Mouse (Mus musculus): ENCODE measurements at regions not wholly inside any gene's neighbourhood (a gene's known extent, or its start where the extent isn't known, plus 50 kb on each side); places are given as distances from the start of the nearest gene placed in this dataset.

DNA sequence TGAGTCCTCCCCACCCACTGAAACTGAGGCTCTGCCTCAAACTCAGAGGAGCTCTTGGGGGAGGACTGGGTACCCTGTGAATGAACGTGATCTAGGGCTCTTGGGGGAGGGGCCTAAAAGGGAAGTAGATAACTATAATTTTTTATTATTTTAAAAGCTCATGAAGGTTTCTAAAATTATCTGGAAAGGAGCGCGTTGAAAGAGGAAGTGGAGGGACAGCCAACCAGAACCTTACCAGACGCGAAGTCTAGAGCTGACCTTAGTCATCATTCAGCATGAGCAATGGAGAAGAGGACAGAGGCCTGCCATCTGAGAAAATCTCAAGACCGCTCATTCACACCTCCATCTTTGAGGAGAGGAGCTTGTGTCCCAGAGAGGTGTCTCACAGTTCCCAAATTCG, 98.0 kb upstream of the Atxn1 start:
- H3K27me3 ChIP-seq (replicated peaks; ENCODE audit: control insufficient read depth, insufficient read depth, low read length): no peaks in the 10 kb centered on the region
- H3K9me3 ChIP-seq (ENCODE audit: control insufficient read depth, low read length): no peaks in the 10 kb centered on the region
- no peak for DNase-seq (ENCODE audit: low spot score)
- ATAC-seq (ENCODE audit: low read depth): no peak
- H3K9ac ChIP-seq (ENCODE audit: low read depth, low read length): no peak overlapping the region
- no peak overlapping the region for H3K27ac ChIP-seq (replicated peaks; ENCODE audit: low read depth, low read length)
- H3K36me3 ChIP-seq (ENCODE audit: control insufficient read depth, insufficient read depth, low read length): no peaks in the 10 kb centered on the region
- no peak overlapping the region for H3K4me2 ChIP-seq (ENCODE audit: low read depth, low read length)
- 92% methylated on average over 7 of the region's 7 CpGs for WGBS
- no peaks in the 10 kb centered on the region for H3K4me1 ChIP-seq (ENCODE audit: control insufficient read depth, insufficient read depth, low read length)
- H3K4me3 ChIP-seq (ENCODE audit: low read depth, low read length): no peak overlapping the region

DNA sequence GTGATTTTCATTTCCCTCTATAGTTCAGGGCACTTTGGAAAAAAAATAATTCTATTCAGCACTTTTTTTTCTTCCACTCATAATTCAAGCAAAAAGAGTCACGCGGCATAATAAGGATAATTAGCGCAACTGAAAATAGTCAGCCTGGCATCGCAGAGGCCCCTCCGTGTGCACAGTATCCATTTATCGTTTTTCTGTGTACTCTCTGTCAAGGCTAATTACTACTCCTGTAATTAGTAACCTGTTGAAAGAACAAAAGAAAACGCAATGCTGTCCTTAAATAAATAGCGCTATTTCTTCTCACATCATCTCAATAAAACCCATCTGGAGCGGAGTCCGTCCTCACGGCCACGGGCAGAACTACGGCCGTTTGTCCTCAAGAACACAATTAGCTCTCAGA, 95.1 kb upstream of the Atxn1 start:
- Histone ChIP-seq H3K4me1 (ENCODE audit: control insufficient read depth, insufficient read depth, low read length) (no peaks in the 10 kb centered on the region), H3K4me3 (ENCODE audit: low read depth, low read length) (no peak overlapping the region), H3K27ac (replicated peaks; ENCODE audit: low read depth, low read length) (no peak overlapping the region), H3K27me3 (replicated peaks; ENCODE audit: control insufficient read depth, insufficient read depth, low read length) (no peaks in the 10 kb centered on the region), H3K4me2 (ENCODE audit: low read depth, low read length) (no peak overlapping the region), H3K9ac (ENCODE audit: low read depth, low read length) (no peak overlapping the region), H3K9me3 (ENCODE audit: control insufficient read depth, low read length) (no peaks in the 10 kb centered on the region), H3K36me3 (ENCODE audit: control insufficient read depth, insufficient read depth, low read length) (no peaks in the 10 kb centered on the region)
- ATAC-seq (ENCODE audit: low read depth) (no peak), DNase-seq (ENCODE audit: low spot score) (no peak)
- WGBS: 85% methylated on average over 14 of the region's 14 CpGs

DNA sequence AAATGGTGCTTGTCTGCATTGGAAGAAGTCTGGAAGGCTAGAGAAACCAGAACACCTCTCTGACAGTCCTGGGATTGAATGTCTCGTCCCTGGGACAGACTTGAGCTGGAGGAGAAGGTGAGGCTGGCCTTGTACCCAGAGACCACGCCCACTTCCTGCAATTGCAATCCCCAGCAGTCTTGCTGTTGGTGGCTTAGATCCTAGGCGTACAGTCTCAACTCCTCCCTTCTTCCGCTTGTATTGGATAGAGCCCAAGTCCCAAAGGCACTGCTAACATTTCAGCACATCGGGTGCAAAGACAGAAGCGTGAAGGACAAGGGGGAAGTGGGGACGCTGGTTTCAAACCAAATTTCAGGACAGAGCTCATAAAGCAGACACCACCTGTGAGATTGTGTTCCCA, 94.1 kb upstream of the Atxn1 start:
- 32% methylated on average over 7 of the region's 7 CpGs for WGBS
- no peak for ATAC-seq (ENCODE audit: low read depth)

DNA sequence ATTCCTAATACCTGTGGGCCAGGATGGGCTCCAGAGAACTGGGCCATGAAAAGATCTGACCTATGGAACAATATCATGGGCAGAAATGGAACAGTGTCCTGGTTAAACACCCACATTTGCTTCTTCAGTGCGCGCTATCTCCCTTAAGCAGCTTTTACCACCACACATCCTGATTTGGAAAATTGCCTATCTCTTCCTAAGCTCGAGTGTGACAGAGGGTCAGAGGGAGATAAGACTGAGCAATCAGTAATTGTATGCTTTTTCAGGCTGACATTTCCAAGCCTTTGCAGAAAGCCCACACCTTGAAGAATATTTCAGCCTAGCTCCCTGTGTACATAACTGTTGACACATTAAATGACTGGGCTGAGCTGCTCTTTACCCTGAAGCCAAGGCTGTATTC, 93.5 kb upstream of the Atxn1 start:
- no peak for DNase-seq (ENCODE audit: low spot score)
- Histone ChIP-seq H3K9ac (ENCODE audit: low read depth, low read length) (no peak overlapping the region), H3K36me3 (ENCODE audit: control insufficient read depth, insufficient read depth, low read length) (no peaks in the 10 kb centered on the region), H3K27ac (replicated peaks; ENCODE audit: low read depth, low read length) (no peak overlapping the region), H3K4me2 (ENCODE audit: low read depth, low read length) (no peak overlapping the region), H3K27me3 (replicated peaks; ENCODE audit: control insufficient read depth, insufficient read depth, low read length) (no peaks in the 10 kb centered on the region), H3K4me3 (ENCODE audit: low read depth, low read length) (no peak overlapping the region), H3K4me1 (ENCODE audit: control insufficient read depth, insufficient read depth, low read length) (no peaks in the 10 kb centered on the region), H3K9me3 (ENCODE audit: control insufficient read depth, low read length) (no peaks in the 10 kb centered on the region)
- WGBS: 88% methylated on average over 3 of the region's 3 CpGs
- ATAC-seq (ENCODE audit: low read depth): no peak

More for the DNA sequence above, 94.1 kb upstream of the Atxn1 start:
- Histone ChIP-seq H3K9me3 (ENCODE audit: control insufficient read depth, low read length) (no peaks in the 10 kb centered on the region), H3K4me2 (ENCODE audit: low read depth, low read length) (no peak overlapping the region), H3K4me3 (ENCODE audit: low read depth, low read length) (no peak overlapping the region), H3K27me3 (replicated peaks; ENCODE audit: control insufficient read depth, insufficient read depth, low read length) (no peaks in the 10 kb centered on the region), H3K27ac (replicated peaks; ENCODE audit: low read depth, low read length) (no peak overlapping the region), H3K9ac (ENCODE audit: low read depth, low read length) (no peak overlapping the region), H3K4me1 (ENCODE audit: control insufficient read depth, insufficient read depth, low read length) (no peaks in the 10 kb centered on the region), H3K36me3 (ENCODE audit: control insufficient read depth, insufficient read depth, low read length) (no peaks in the 10 kb centered on the region)
- DNase-seq (ENCODE audit: low spot score): peak; percentile 26

DNA sequence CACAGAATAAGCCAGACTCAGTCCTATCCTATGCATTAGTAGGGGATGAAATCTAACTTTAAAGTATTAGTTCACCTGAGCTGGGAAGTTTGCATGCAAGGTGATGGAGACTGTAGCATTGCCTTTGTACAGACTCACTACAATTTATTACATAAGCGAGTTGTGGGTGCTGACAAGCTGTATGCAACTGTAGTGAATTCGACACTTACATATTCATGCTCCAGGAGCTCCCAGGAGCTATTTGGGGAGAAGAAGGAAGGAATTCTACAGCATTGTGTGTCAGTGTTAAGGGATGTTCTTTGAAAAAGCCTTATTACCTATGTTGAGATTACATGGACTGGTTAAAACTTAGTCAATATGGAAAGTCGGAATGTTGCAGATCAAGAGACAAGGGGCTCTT, 90.6 kb upstream of the Atxn1 start:
- Histone ChIP-seq H3K9ac (ENCODE audit: low read depth, low read length) (no peak overlapping the region), H3K4me2 (ENCODE audit: low read depth, low read length) (no peak overlapping the region), H3K27me3 (replicated peaks; ENCODE audit: control insufficient read depth, insufficient read depth, low read length) (no peaks in the 10 kb centered on the region), H3K27ac (replicated peaks; ENCODE audit: low read depth, low read length) (no peak overlapping the region), H3K36me3 (ENCODE audit: control insufficient read depth, insufficient read depth, low read length) (no peaks in the 10 kb centered on the region), H3K4me3 (ENCODE audit: low read depth, low read length) (no peak overlapping the region), H3K4me1 (ENCODE audit: control insufficient read depth, insufficient read depth, low read length) (no peaks in the 10 kb centered on the region), H3K9me3 (ENCODE audit: control insufficient read depth, low read length) (no peaks in the 10 kb centered on the region)
- DNase-seq (ENCODE audit: low spot score) (no peak), ATAC-seq (ENCODE audit: low read depth) (no peak)
- WGBS: 82% methylated on average over 3 of the region's 3 CpGs

DNA sequence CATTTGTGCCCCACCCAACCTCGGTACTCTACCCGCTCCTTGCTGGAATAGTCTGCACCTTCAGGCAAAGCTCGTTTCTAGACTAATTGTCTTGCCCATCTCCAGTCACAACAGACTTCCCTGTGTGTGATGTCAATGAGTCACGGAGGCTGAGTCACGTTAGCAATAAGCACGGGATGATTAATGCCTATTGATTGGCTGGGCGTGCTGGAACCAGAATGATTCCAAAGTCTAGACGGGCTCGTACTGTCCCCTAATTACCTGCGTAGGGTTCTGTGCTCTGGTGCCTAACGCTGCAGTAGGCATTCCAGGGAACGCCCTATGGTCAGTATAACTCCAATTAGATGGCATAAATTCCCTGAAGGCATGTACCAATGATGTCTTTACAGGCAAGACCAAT, 78.8 kb upstream of the Atxn1 start:
- Histone ChIP-seq H3K4me3 (ENCODE audit: low read depth, low read length) (no peak overlapping the region), H3K27me3 (replicated peaks; ENCODE audit: control insufficient read depth, insufficient read depth, low read length) (no peaks in the 10 kb centered on the region), H3K4me1 (ENCODE audit: control insufficient read depth, insufficient read depth, low read length) (no peaks in the 10 kb centered on the region), H3K36me3 (ENCODE audit: control insufficient read depth, insufficient read depth, low read length) (no peaks in the 10 kb centered on the region), H3K27ac (replicated peaks; ENCODE audit: low read depth, low read length) (no peak overlapping the region), H3K9ac (ENCODE audit: low read depth, low read length) (no peak overlapping the region), H3K9me3 (ENCODE audit: control insufficient read depth, low read length) (no peaks in the 10 kb centered on the region), H3K4me2 (ENCODE audit: low read depth, low read length) (no peak overlapping the region)
- WGBS: 74% methylated on average over 12 of the region's 12 CpGs
- ATAC-seq (ENCODE audit: low read depth): no peak
- no peak for DNase-seq (ENCODE audit: low spot score)

DNA sequence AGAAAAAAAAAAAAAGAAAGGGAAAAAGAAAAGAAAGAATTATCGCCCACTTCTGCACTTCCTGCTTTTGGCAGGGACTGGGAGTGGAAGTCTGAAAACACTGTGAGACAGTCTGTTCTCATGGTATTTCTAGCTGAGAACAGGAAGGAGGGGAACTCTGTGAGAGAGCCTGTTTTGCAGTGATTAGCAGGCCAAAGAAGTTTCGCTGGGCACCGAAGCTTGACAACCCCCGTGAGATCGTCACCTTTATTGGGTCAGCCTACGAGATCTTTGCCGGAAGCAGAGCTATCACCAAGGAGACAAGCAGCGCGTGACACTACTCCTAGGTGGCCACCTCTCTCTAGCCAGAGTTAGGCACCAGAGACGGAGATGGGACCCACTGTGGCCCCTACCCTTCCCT, 78.2 kb upstream of the Atxn1 start:
- Histone ChIP-seq H3K27me3 (replicated peaks; ENCODE audit: control insufficient read depth, insufficient read depth, low read length) (no peaks in the 10 kb centered on the region), H3K9ac (ENCODE audit: low read depth, low read length) (no peak overlapping the region), H3K4me3 (ENCODE audit: low read depth, low read length) (no peak overlapping the region), H3K27ac (replicated peaks; ENCODE audit: low read depth, low read length) (no peak overlapping the region), H3K4me1 (ENCODE audit: control insufficient read depth, insufficient read depth, low read length) (no peaks in the 10 kb centered on the region), H3K9me3 (ENCODE audit: control insufficient read depth, low read length) (no peaks in the 10 kb centered on the region), H3K4me2 (ENCODE audit: low read depth, low read length) (no peak overlapping the region), H3K36me3 (ENCODE audit: control insufficient read depth, insufficient read depth, low read length) (no peaks in the 10 kb centered on the region)
- DNase-seq (ENCODE audit: low spot score) (no peak), ATAC-seq (ENCODE audit: low read depth) (no peak)
- 63% methylated on average over 10 of the region's 10 CpGs for WGBS

DNA sequence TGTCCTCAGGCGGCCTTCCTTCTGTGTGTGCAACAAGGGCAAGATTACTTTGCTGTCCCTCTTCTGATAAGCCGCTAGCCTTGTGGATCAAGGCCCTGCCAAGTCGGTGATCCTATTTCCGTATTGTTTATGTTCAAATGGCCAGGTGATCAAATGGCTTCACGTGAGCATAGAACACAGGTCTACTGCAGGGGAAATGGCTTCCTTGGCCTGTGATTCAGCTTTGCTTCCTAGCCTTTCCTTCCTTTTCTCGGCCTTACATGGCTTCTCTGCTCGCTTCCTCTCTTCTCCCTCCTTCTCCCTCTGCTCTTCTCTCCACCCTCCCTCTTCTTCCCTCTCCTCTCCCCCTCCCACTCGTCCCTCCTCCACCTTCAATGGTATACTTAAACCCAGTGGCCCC, 77.4 kb upstream of the Atxn1 start:
- H3K4me2 ChIP-seq (ENCODE audit: low read depth, low read length): no peak overlapping the region
- no peaks in the 10 kb centered on the region for H3K27me3 ChIP-seq (replicated peaks; ENCODE audit: control insufficient read depth, insufficient read depth, low read length)
- no peaks in the 10 kb centered on the region for H3K36me3 ChIP-seq (ENCODE audit: control insufficient read depth, insufficient read depth, low read length)
- WGBS: 79% methylated on average over 8 of the region's 8 CpGs
- no peak for DNase-seq (ENCODE audit: low spot score)
- H3K4me3 ChIP-seq (ENCODE audit: low read depth, low read length): no peak overlapping the region
- H3K27ac ChIP-seq (replicated peaks; ENCODE audit: low read depth, low read length): no peak overlapping the region
- no peak overlapping the region for H3K9ac ChIP-seq (ENCODE audit: low read depth, low read length)
- no peaks in the 10 kb centered on the region for H3K9me3 ChIP-seq (ENCODE audit: control insufficient read depth, low read length)
- ATAC-seq (ENCODE audit: low read depth): no peak
- H3K4me1 ChIP-seq (ENCODE audit: control insufficient read depth, insufficient read depth, low read length): no peaks in the 10 kb centered on the region

DNA sequence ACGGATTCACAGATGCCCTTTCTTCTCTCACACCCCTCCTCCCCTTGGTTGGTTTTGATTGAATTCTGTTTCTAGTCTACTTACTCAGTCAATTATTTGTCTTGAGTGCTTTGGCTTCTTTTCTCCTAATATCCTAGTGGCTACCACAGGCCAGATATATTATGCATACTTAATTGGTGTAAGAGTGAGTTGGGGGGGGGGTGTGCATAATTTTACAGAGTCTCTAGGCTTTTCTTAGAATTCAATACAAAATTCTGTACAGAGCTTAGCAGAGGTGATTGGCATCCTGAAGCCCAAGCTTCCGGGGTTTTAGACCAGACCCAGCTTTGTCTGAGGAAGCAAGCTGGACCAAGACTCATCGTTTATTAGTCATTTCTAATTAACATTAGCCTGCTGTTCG, 76.7 kb upstream of the Atxn1 start:
- Histone ChIP-seq H3K36me3 (ENCODE audit: control insufficient read depth, insufficient read depth, low read length) (no peaks in the 10 kb centered on the region), H3K27ac (replicated peaks; ENCODE audit: low read depth, low read length) (no peak overlapping the region), H3K27me3 (replicated peaks; ENCODE audit: control insufficient read depth, insufficient read depth, low read length) (no peaks in the 10 kb centered on the region), H3K4me1 (ENCODE audit: control insufficient read depth, insufficient read depth, low read length) (no peaks in the 10 kb centered on the region), H3K4me2 (ENCODE audit: low read depth, low read length) (no peak overlapping the region), H3K4me3 (ENCODE audit: low read depth, low read length) (no peak overlapping the region), H3K9ac (ENCODE audit: low read depth, low read length) (no peak overlapping the region), H3K9me3 (ENCODE audit: control insufficient read depth, low read length) (no peaks in the 10 kb centered on the region)
- WGBS: 84% methylated on average over 4 of the region's 4 CpGs
- ATAC-seq (ENCODE audit: low read depth) (no peak), DNase-seq (ENCODE audit: low spot score) (no peak)
